Mouse (Mus musculus): ENCODE results near the gene Tspan14. TPM values are rescaled to one million over a fixed set of nuclear protein-coding genes. Genes with fewer than 3 reads are reported as not detected.

The Tspan14 gene
- polyA plus RNA-seq, 1 experiment from 2014 or later: 58.6 TPM

DNA sequence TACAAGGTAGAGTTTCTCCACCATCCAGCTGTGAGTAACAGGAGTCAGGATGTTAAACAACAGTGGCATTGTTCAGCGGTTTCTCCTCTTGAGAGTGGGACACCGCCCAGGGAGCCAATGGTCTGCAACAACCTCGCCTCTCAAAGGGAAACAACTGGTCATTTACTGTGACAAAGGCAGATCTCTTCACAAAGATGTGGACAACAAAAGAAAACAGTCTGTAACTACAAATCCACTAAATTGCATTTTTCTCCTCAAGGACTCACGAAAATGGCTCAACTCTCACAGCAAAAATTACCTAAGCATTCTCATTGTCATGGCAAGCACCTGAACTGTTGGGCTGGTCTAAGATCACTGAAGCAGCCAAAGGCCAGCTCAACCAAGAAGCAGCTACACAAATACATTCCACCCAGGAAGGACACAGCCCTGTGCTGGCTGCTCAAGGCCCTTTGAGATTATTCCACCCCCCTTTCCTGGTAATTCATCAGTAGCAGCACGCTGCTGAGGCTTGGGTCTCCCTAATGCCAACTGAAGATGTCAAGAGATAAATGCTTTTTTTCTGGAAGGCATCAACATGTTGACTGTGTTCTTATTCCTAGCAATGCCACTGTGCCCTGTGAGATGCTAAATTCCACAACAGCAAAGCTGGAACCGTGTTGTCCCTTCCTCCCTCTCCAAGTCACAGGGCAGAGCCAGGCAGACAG, 101.6 kb downstream of the Tspan14 start:
- WGBS: 59% methylated on average over 6 of the region's 6 CpGs
- H3K4me3 ChIP-seq: no peak overlapping the region
- H3K9me3 ChIP-seq: no peaks in the 10 kb centered on the region
- no peaks in the 10 kb centered on the region for H3K27me3 ChIP-seq (ENCODE audit: insufficient read depth, poor library complexity, severe bottlenecking)
- H3K27ac ChIP-seq: no peak overlapping the region
- H3K36me3 ChIP-seq: no peaks in the 10 kb centered on the region
- DNase-seq (ENCODE audit: low spot score): no peak
- H3K4me1 ChIP-seq: no peaks in the 10 kb centered on the region

DNA sequence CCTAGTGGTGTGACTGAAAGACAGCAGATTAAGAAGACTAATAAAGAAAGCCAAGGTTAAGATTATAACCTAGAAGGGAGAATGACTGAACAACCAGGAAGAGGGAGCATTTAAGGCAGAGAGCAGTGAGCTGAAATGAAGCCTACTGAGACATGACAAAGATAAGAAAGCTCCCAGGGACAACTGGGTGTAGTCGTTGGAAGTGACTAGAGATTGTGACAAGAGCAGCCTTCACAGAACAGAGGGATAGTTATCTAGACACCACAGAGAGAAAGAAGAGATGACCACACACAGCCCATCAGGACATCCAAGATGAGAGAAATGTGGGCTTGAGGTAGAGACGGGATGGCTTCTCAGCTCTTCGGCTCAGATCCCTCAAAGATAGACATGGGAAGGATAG, 102.9 kb downstream of the Tspan14 start:
- H3K4me3 ChIP-seq: no peak overlapping the region
- no peaks in the 10 kb centered on the region for H3K36me3 ChIP-seq
- H3K27ac ChIP-seq: no peak overlapping the region
- H3K27me3 ChIP-seq (ENCODE audit: insufficient read depth, poor library complexity, severe bottlenecking): no peaks in the 10 kb centered on the region
- 44% methylated on average over 3 of the region's 3 CpGs for WGBS
- no peaks in the 10 kb centered on the region for H3K4me1 ChIP-seq
- no peaks in the 10 kb centered on the region for H3K9me3 ChIP-seq
- no peak for DNase-seq (ENCODE audit: low spot score)

DNA sequence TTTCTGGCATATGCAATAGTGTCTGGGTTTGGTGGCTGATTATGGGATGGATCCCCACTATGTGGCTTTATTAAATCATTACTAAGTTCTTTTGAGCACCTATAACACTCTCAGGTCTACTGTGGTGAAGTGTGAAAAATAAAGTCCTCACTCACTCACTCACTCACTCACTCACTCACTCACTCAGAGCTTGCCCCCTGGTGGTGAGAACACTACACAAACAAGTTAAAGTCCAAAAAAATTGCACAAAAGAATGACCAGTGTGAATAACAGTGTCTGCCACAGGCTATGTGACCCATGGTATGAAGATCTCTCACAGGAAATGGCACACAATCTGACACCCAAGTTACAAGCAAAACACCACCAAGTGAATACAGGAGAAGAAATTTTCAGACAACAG, 103.6 kb downstream of the Tspan14 start:
- H3K36me3 ChIP-seq: no peaks in the 10 kb centered on the region
- no peaks in the 10 kb centered on the region for H3K27me3 ChIP-seq (ENCODE audit: insufficient read depth, poor library complexity, severe bottlenecking)
- H3K27ac ChIP-seq: no peak overlapping the region
- no peak for DNase-seq (ENCODE audit: low spot score)
- H3K4me1 ChIP-seq: no peaks in the 10 kb centered on the region
- no peaks in the 10 kb centered on the region for H3K9me3 ChIP-seq
- no peak overlapping the region for H3K4me3 ChIP-seq

Other genes starting within 250 kb of the Tspan14 start
- 0.14 and 0.41 TPM in 2 replicates for gene Sh2d4b, start 73.5 kb downstream of the Tspan14 start, polyA plus RNA-seq (2016; fragmentation: Nextera tagmentation; extraction: Ambion mirVana)
- 76.8 and 81.5 TPM in 2 replicates for gene Fam213a, start 47.0 kb upstream of the Tspan14 start, polyA plus RNA-seq (2016; fragmentation: Nextera tagmentation; extraction: Ambion mirVana)
- 0.44 and 0.65 TPM in 2 replicates for gene Dydc2, start 102.4 kb upstream of the Tspan14 start, polyA plus RNA-seq (2016; fragmentation: Nextera tagmentation; extraction: Ambion mirVana)
- not detected in 2 replicates for gene Dydc1, start 106.1 kb upstream of the Tspan14 start, polyA plus RNA-seq (2016; fragmentation: Nextera tagmentation; extraction: Ambion mirVana)
- 0.34 and 1.2 TPM in 2 replicates for gene Mat1a, start 138.2 kb upstream of the Tspan14 start, polyA plus RNA-seq (2016; fragmentation: Nextera tagmentation; extraction: Ambion mirVana)
- gene Sftpa1, start 165.0 kb upstream of the Tspan14 start, polyA plus RNA-seq (2016; fragmentation: Nextera tagmentation; extraction: Ambion mirVana): 0.67 and 0.70 TPM in 2 replicates
- 0.59 TPM in 1 of 2 replicates, not detected in the other for gene Mbl1, start 184.7 kb upstream of the Tspan14 start, polyA plus RNA-seq (2016; fragmentation: Nextera tagmentation; extraction: Ambion mirVana)
- not detected in 2 replicates for gene Sftpd, start 218.3 kb upstream of the Tspan14 start, polyA plus RNA-seq (2016; fragmentation: Nextera tagmentation; extraction: Ambion mirVana)

Data from heart, embryonic 10.5 days (tissue).